In genomic region chr11:100820047-100820446, GRCm38 (mm10) we compare ENCODE assay signal across 25 mouse cellular contexts. TPM values are rescaled to one million over a fixed set of nuclear protein-coding genes. Genes with fewer than 3 reads are reported as not detected.
DNase-seq lines count a peak whose midpoint lies in the region; ATAC-seq and TF ChIP-seq lines count a peak whose summit lies in the region.
"Had no signal": no experiment of that assay in that cellular context is flagged by ENCODE, and none has a peak within 500 bp of the region (broad histone marks: within the 10 kb centered on the region; RNA-seq: fewer than 3 reads in every experiment).

No protein-coding gene starts in this region.

- TF ChIP-seq EP300 in heart, adult 2 months (IDR thresholded peaks at IDR 0.05; ENCODE audit: insufficient read depth, low read depth, low read length), result no peak

- TF ChIP-seq POLR2A in heart, adult 2 months (IDR thresholded peaks at IDR 0.05; ENCODE audit: insufficient read depth, low read depth, low read length), result no peak
- no peak for TF ChIP-seq POLR2A in bone marrow macrophage, adult 2 months (IDR thresholded peaks at IDR 0.05; ENCODE audit: borderline replicate concordance, low read depth, low read length)

- TF ChIP-seq CTCF in heart, adult 2 months (IDR thresholded peaks at IDR 0.05), result no peak
- 0 out of 2 replicates have a peak, but pooled peaks have one; percentile 13 for TF ChIP-seq CTCF in bone marrow macrophage, adult 2 months (IDR thresholded peaks at IDR 0.05; ENCODE audit: low read depth, low read length)

- H3K27ac ChIP-seq in heart, embryonic 10.5 days, result peak overlapping the region; percentile 17; the same call in 1 of the 2 replicates
- H3K27ac ChIP-seq in heart, adult 2 months, result no peak overlapping the region
- H3K27ac ChIP-seq in bone marrow macrophage, adult 2 months (ENCODE audit: insufficient read depth, low read depth, low read length), result no peak overlapping the region
- H3K27ac ChIP-seq in embryonic facial prominence, embryonic 14.5 days (replicated peaks; ENCODE audit: low read depth, low read length), result no peak overlapping the region
- no peak overlapping the region for H3K27ac ChIP-seq in limb, embryonic 13.5 days
- H3K27ac ChIP-seq: embryonic facial prominence, embryonic 12.5 days had no signal

- no peaks in the 10 kb centered on the region for H3K27me3 ChIP-seq in heart, embryonic 10.5 days (ENCODE audit: insufficient read depth, poor library complexity, severe bottlenecking)
- no peaks in the 10 kb centered on the region for H3K27me3 ChIP-seq in heart, adult 2 months (ENCODE audit: control insufficient read depth, insufficient read depth, low read length)
- H3K27me3 ChIP-seq in embryonic facial prominence, embryonic 14.5 days (replicated peaks; ENCODE audit: control insufficient read depth, insufficient read depth, low read length), result no peaks in the 10 kb centered on the region
- H3K27me3 ChIP-seq in limb, embryonic 13.5 days, result peaks cover 42% of the 10 kb centered on the region
- H3K27me3 ChIP-seq: embryonic facial prominence, embryonic 12.5 days had no signal

- no peak for DNase-seq in heart, embryonic 10.5 days (ENCODE audit: low spot score)
- no peak for DNase-seq in heart, adult 2 months
- DNase-seq in embryonic facial prominence, embryonic 14.5 days (ENCODE audit: low spot score), result peak; percentile 73
- no peak for DNase-seq in lung, adult 18-20 months
- DNase-seq in right cerebral cortex, adult 18-20 months, result no peak
- DNase-seq in yolk sac, embryonic 10.5 days (ENCODE audit: low spot score), result no peak
- DNase-seq: B cell, adult 2 months; cerebellum, adult 18-20 months; cerebellum, postnatal 36 days; gastrocnemius, postnatal 25 days; kidney, adult 2 months; kidney, postnatal 10 days; lung, embryonic 14.5 days; lung, postnatal 4 days; right cerebral cortex, postnatal 4 days had no signal

- peak; percentile 62; the same call in 1 of the 2 replicates for ATAC-seq in embryonic facial prominence, embryonic 14.5 days (ENCODE audit: low read depth)
- ATAC-seq in limb, embryonic 13.5 days (ENCODE audit: low FRiP score, low read depth), result no peak

- WGBS in heart, embryonic 10.5 days, result 87% methylated on average over 8 of the region's 8 CpGs
- 92% methylated on average over 8 of the region's 8 CpGs for WGBS in heart, adult 2 months
- WGBS in embryonic facial prominence, embryonic 14.5 days, result 45% methylated on average over 8 of the region's 8 CpGs
- 15% methylated on average over 8 of the region's 8 CpGs for WGBS in limb, embryonic 13.5 days

- H3K9ac ChIP-seq in heart, adult 2 months (ENCODE audit: low read depth, low read length), result no peak overlapping the region
- no peak overlapping the region for H3K9ac ChIP-seq in embryonic facial prominence, embryonic 14.5 days (ENCODE audit: low read depth, low read length)
- no peak overlapping the region for H3K9ac ChIP-seq in limb, embryonic 13.5 days
- H3K9ac ChIP-seq: embryonic facial prominence, embryonic 12.5 days; lung, embryonic 14.5 days had no signal

- H3K79me2 ChIP-seq in heart, adult 2 months (replicated peaks; ENCODE audit: control insufficient read depth, insufficient read depth, low read length), result peaks cover 11% of the 10 kb centered on the region

- no peaks in the 10 kb centered on the region for H3K36me3 ChIP-seq in heart, embryonic 10.5 days
- H3K36me3 ChIP-seq in heart, adult 2 months (ENCODE audit: control insufficient read depth, insufficient read depth, low read length), result peaks cover 4% of the 10 kb centered on the region
- no peaks in the 10 kb centered on the region for H3K36me3 ChIP-seq in embryonic facial prominence, embryonic 14.5 days (ENCODE audit: control insufficient read depth, insufficient read depth, low read length)
- H3K36me3 ChIP-seq in limb, embryonic 13.5 days, result no peaks in the 10 kb centered on the region
- H3K36me3 ChIP-seq: embryonic facial prominence, embryonic 12.5 days had no signal

- peaks cover 73% of the 10 kb centered on the region for H3K4me1 ChIP-seq in heart, embryonic 10.5 days
- peaks cover 30% of the 10 kb centered on the region for H3K4me1 ChIP-seq in heart, adult 2 months (ENCODE audit: control insufficient read depth, insufficient read depth, low read length)
- H3K4me1 ChIP-seq in bone marrow macrophage, adult 2 months (ENCODE audit: control insufficient read depth, insufficient read depth, low read length), result peaks cover 57% of the 10 kb centered on the region
- peaks cover 9% of the 10 kb centered on the region for H3K4me1 ChIP-seq in embryonic facial prominence, embryonic 14.5 days (ENCODE audit: control insufficient read depth, insufficient read depth, low read length)
- H3K4me1 ChIP-seq in limb, embryonic 13.5 days, result peaks cover 44% of the 10 kb centered on the region

- H3K9me3 ChIP-seq in heart, embryonic 10.5 days, result no peaks in the 10 kb centered on the region
- no peaks in the 10 kb centered on the region for H3K9me3 ChIP-seq in embryonic facial prominence, embryonic 14.5 days (ENCODE audit: control insufficient read depth, low read length)
- no peaks in the 10 kb centered on the region for H3K9me3 ChIP-seq in limb, embryonic 13.5 days
- H3K9me3 ChIP-seq: embryonic facial prominence, embryonic 12.5 days had no signal

- H3K4me2 ChIP-seq in embryonic facial prominence, embryonic 14.5 days (ENCODE audit: low read depth, low read length), result 0 out of 2 replicates have a peak overlapping the region, but pooled peaks have one; percentile 3
- peak overlapping the region; percentile 44 for H3K4me2 ChIP-seq in limb, embryonic 13.5 days (replicated peaks)
- H3K4me2 ChIP-seq: embryonic facial prominence, embryonic 12.5 days; lung, embryonic 14.5 days had no signal

- no peak overlapping the region for H3K4me3 ChIP-seq in heart, embryonic 10.5 days
- H3K4me3 ChIP-seq in heart, adult 2 months, result no peak overlapping the region
- H3K4me3 ChIP-seq in bone marrow macrophage, adult 2 months (ENCODE audit: insufficient read depth, low read length), result no peak overlapping the region
- H3K4me3 ChIP-seq in embryonic facial prominence, embryonic 14.5 days (ENCODE audit: low read depth, low read length), result no peak overlapping the region
- H3K4me3 ChIP-seq in limb, embryonic 13.5 days, result no peak overlapping the region
- H3K4me3 ChIP-seq: embryonic facial prominence, embryonic 12.5 days had no signal

- intact Hi-C loops in heart, adult 2 months (cut with DNase I), result loop anchor here (2.0 kb wide), 1 partner anchor 29 kb away; no protein-coding TSS in a partner anchor

RNA-seq across cellular contexts. Expression of gene Stat5b, which starts 30.5 kb away (rescaled TPM):
- 25.7 and 30.1 TPM in 2 replicates for polyA plus RNA-seq in heart, embryonic 10.5 days (2016; fragmentation: Nextera tagmentation; extraction: Ambion mirVana)
- 10 to 100 TPM; 58.6 to 65.2 TPM for total RNA-seq in heart, adult 2 months (2021)
- polyA plus RNA-seq in heart, adult 2 months (2012; rRNA removed), result 35.4 and 50.7 TPM in 2 replicates
- 30.8 and 30.9 TPM in 2 replicates for polyA plus RNA-seq in bone marrow macrophage, adult 2 months (2012; ENCODE audit: insufficient read depth, insufficient read length, missing spikeins)
- 24.5 and 27.6 TPM in 2 replicates for polyA plus RNA-seq in embryonic facial prominence, embryonic 14.5 days (2014; fragmentation: Nextera tagmentation; extraction: Ambion mirVana)
- 18.9 and 19.8 TPM in 2 replicates for polyA plus RNA-seq in limb, embryonic 13.5 days (2015; fragmentation: Nextera tagmentation; extraction: Ambion mirVana)

RNA-seq across cellular contexts. Expression of gene Stat5a, which starts 39.1 kb away (rescaled TPM):
- polyA plus RNA-seq in heart, embryonic 10.5 days (2016; fragmentation: Nextera tagmentation; extraction: Ambion mirVana), result 6.2 and 6.6 TPM in 2 replicates
- total RNA-seq in heart, adult 2 months (2021), result 10 to 100 TPM; 20.3 to 22.3 TPM
- polyA plus RNA-seq in heart, adult 2 months (2012; rRNA removed), result 24.3 and 26.6 TPM in 2 replicates
- polyA plus RNA-seq in bone marrow macrophage, adult 2 months (2012; ENCODE audit: insufficient read depth, insufficient read length, missing spikeins), result 16.3 and 20.7 TPM in 2 replicates
- polyA plus RNA-seq in embryonic facial prominence, embryonic 14.5 days (2014; fragmentation: Nextera tagmentation; extraction: Ambion mirVana), result 8.2 and 9.2 TPM in 2 replicates
- 5.2 and 5.7 TPM in 2 replicates for polyA plus RNA-seq in limb, embryonic 13.5 days (2015; fragmentation: Nextera tagmentation; extraction: Ambion mirVana)

RNA-seq across cellular contexts. Expression of gene Ghdc, which starts 49.3 kb away (rescaled TPM):
- 4.8 and 6.3 TPM in 2 replicates for polyA plus RNA-seq in heart, embryonic 10.5 days (2016; fragmentation: Nextera tagmentation; extraction: Ambion mirVana)
- total RNA-seq in heart, adult 2 months (2021), result 10 to 100 TPM; 10.1 to 11.6 TPM
- polyA plus RNA-seq in heart, adult 2 months (2012; rRNA removed), result 11.2 and 12.8 TPM in 2 replicates
- 12.0 and 15.6 TPM in 2 replicates for polyA plus RNA-seq in bone marrow macrophage, adult 2 months (2012; ENCODE audit: insufficient read depth, insufficient read length, missing spikeins)
- polyA plus RNA-seq in embryonic facial prominence, embryonic 14.5 days (2014; fragmentation: Nextera tagmentation; extraction: Ambion mirVana), result 3.6 and 4.4 TPM in 2 replicates
- polyA plus RNA-seq in limb, embryonic 13.5 days (2015; fragmentation: Nextera tagmentation; extraction: Ambion mirVana), result 6.6 and 8.0 TPM in 2 replicates

RNA-seq across cellular contexts. Expression of gene Hcrt, which starts 57.3 kb away (rescaled TPM):
- polyA plus RNA-seq in heart, embryonic 10.5 days (2016; fragmentation: Nextera tagmentation; extraction: Ambion mirVana), result not detected in 2 replicates
- not detected for total RNA-seq in heart, adult 2 months (2021)
- polyA plus RNA-seq in heart, adult 2 months (2012; rRNA removed), result not detected in 2 replicates
- not detected in 2 replicates for polyA plus RNA-seq in bone marrow macrophage, adult 2 months (2012; ENCODE audit: insufficient read depth, insufficient read length, missing spikeins)
- not detected in 2 replicates for polyA plus RNA-seq in embryonic facial prominence, embryonic 14.5 days (2014; fragmentation: Nextera tagmentation; extraction: Ambion mirVana)
- not detected in 2 replicates for polyA plus RNA-seq in limb, embryonic 13.5 days (2015; fragmentation: Nextera tagmentation; extraction: Ambion mirVana)
- total RNA-seq: adrenal gland, adult 18-20 months; gastrocnemius, postnatal 25 days; heart, adult 8-10 months; layer of hippocampus, adult 18-20 months; layer of hippocampus, postnatal 25 days; neutrophil, adult 5-6 weeks had no signal
- polyA plus RNA-seq: embryonic facial prominence, embryonic 12.5 days; heart, postnatal 0 days; hindbrain, embryonic 11.5 days; kidney, adult 2 months; lung, embryonic 14.5 days had no signal
